Mouse (Mus musculus) intestine, postnatal 0 days (tissue): Measurements from ENCODE around the gene Dnmt3a. TPM values are rescaled to one million over a fixed set of nuclear protein-coding genes. Genes with fewer than 3 reads are reported as not detected.

Experiments
- ATAC-seq: fragments of 200-750 bp; cut with Nextera tagmentation; 2 replicates; pipeline ENCODE4 v1.8.0; 2017; ENCODE audit warnings: mild to moderate bottlenecking, moderate TSS enrichment, moderate library complexity
- H3K27ac ChIP-seq: fragments of 300-500 bp; sonication (generic); 2 replicates; pipeline ENCODE4 v1.5.1; 2014; ENCODE audit warnings: mild to moderate bottlenecking, low read depth, low read length, moderate library complexity
- H3K27me3 ChIP-seq: fragments of 300-500 bp; sonication (generic); replicated peaks from 2 replicates; pipeline ENCODE4 v1.6.1; 2014; ENCODE audit warnings: low read length, mixed read lengths; ENCODE audit not compliant: control insufficient read depth, insufficient read depth
- H3K36me3 ChIP-seq: fragments of 300-500 bp; sonication (generic); 2 replicates; pipeline ENCODE4 v1.6.1; 2014; ENCODE audit warnings: mild to moderate bottlenecking, moderate library complexity; ENCODE audit not compliant: control insufficient read depth, insufficient read depth
- H3K4me1 ChIP-seq: fragments of 300-500 bp; sonication (generic); replicated peaks from 2 replicates; pipeline ENCODE4 v1.6.1; 2014; ENCODE audit warnings: antibody characterized with exemption, low read length, mixed read lengths; ENCODE audit not compliant: control insufficient read depth, insufficient read depth
- H3K4me2 ChIP-seq: fragments of 300-500 bp; sonication (generic); replicated peaks from 2 replicates; pipeline ENCODE4 v1.6.1; 2014; ENCODE audit warnings: low read depth, mild to moderate bottlenecking, moderate library complexity
- H3K4me3 ChIP-seq: fragments of 300-500 bp; sonication (generic); 2 replicates; pipeline ENCODE4 v1.5.1; 2014; ENCODE audit warnings: low read depth, low read length
- H3K9ac ChIP-seq: fragments of 300-500 bp; sonication (generic); 2 replicates; pipeline ENCODE4 v1.6.1; 2014; ENCODE audit warnings: mild to moderate bottlenecking, low read depth, low read length
- H3K9me3 ChIP-seq: fragments of 300-500 bp; sonication (generic); 2 replicates; pipeline ENCODE4 v1.6.1; 2016; ENCODE audit warnings: mixed run types; ENCODE audit not compliant: control insufficient read depth
- CTCF ChIP-seq: sonication (generic); IDR thresholded peaks from 2 replicates; pipeline ENCODE4 v1.5.1; 2016; ENCODE audit warnings: low read depth, mild to moderate bottlenecking, control low read depth, antibody characterized with exemption, moderate library complexity
- WGBS: fragments of 180-500 bp; shearing (Covaris S2); extraction: QIAGEN DNeasy Blood & Tissue Kit; methylation state at CpG from one replicate; pipeline ENCODE4 v1.1.7; 2014; 5-methylcytosine and 5-hydroxymethylcytosine counted together
- polyA plus RNA-seq: library from polyadenylated mRNA; unstranded; fragments of >200 nt; fragmentation: Nextera tagmentation; extraction: Ambion mirVana; gene quantifications from 2 replicates; pipeline ENCODE4 v1.2.1, GENCODE M21; 2015

The Dnmt3a gene
- polyA plus RNA-seq, 1 experiment from 2014 or later, result 33.9 TPM

- Histone ChIP-seq H3K4me2 (no peak overlapping the region), H3K4me1 (no peaks in the 10 kb centered on the region), H3K9ac (no peak overlapping the region), H3K4me3 (no peak overlapping the region), H3K27me3 (no peaks in the 10 kb centered on the region), H3K9me3 (no peaks in the 10 kb centered on the region), H3K36me3 (no peaks in the 10 kb centered on the region), H3K27ac (no peak overlapping the region)
- TF ChIP-seq CTCF, result no peak
- 95% methylated on average over 1 of the region's 1 CpGs for WGBS
- ATAC-seq, result no peak
Measured at GRCm38 (mm10) chr12:3799551-3799950, 6.3 kb upstream of the Dnmt3a start.

- Histone ChIP-seq H3K4me1 (peaks cover 22% of the 10 kb centered on the region), H3K4me2 (peak overlapping the region; percentile 90), H3K36me3 (no peaks in the 10 kb centered on the region), H3K9me3 (no peaks in the 10 kb centered on the region), H3K27ac (peak overlapping the region; percentile 96), H3K9ac (peak overlapping the region; percentile 95), H3K4me3 (peak overlapping the region; percentile 91), H3K27me3 (no peaks in the 10 kb centered on the region)
- TF ChIP-seq CTCF, result peak; percentile 88
- ATAC-seq, result peak; percentile 82
- WGBS, result under 1% methylated on average over 22 of the region's 41 CpGs
Measured at GRCm38 (mm10) chr12:3806271-3806684, 471 bp downstream of the Dnmt3a start.

DNA sequence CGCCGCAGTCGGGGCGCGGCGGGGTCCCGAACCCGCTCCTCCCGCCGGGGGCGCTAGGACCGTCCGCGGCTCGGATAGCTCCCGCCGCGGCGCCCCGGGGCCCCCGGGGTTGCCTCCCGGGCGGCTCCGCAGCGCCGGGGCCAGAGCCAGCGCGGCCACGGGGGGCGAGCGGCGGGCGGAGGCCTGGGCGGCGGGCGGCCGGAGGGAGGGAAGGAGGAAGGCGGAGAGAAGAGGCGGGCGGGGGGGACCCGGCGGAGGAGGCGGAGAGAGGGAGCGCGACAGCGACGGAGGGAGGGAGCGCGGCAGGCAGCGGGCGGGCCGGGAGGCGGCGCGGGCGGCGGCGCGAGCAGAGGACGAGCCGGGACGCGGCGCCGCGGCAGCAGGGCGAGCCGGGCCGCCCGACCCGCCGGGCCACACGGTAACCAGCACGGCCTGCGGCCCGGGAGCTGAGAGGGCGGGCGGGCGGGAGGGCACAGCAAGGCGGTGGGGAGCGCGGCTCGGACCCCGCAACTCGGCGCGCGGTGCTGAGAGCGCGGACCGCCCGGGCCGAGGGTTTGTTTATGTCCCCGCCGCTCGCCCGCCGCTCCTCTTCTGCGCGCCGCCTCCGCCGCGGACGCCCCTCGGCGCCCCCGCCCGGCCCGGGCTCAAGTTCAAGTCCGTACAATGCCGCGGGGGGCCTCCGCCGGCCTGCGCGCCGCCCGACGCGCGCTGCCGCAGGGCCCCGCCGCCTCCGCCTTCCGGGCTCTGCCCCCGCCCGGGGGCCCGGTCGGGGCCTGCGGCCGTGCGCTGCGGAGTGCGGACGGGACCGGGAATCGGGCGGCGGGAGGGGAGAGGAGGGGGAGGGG, 1.1 kb downstream of the Dnmt3a start:
- Histone ChIP-seq H3K4me3 (peak overlapping the region; percentile 91), H3K4me1 (peaks cover 22% of the 10 kb centered on the region), H3K9me3 (no peaks in the 10 kb centered on the region), H3K27me3 (no peaks in the 10 kb centered on the region), H3K9ac (peak overlapping the region; percentile 95), H3K4me2 (peak overlapping the region; percentile 90), H3K36me3 (no peaks in the 10 kb centered on the region), H3K27ac (peak overlapping the region; percentile 96)
- 0 out of 2 replicates have a peak, but pooled peaks have one; percentile 10 for TF ChIP-seq CTCF
- ATAC-seq, result peak; percentile 56
- WGBS, result 1% methylated on average over 43 of the region's 141 CpGs

DNA sequence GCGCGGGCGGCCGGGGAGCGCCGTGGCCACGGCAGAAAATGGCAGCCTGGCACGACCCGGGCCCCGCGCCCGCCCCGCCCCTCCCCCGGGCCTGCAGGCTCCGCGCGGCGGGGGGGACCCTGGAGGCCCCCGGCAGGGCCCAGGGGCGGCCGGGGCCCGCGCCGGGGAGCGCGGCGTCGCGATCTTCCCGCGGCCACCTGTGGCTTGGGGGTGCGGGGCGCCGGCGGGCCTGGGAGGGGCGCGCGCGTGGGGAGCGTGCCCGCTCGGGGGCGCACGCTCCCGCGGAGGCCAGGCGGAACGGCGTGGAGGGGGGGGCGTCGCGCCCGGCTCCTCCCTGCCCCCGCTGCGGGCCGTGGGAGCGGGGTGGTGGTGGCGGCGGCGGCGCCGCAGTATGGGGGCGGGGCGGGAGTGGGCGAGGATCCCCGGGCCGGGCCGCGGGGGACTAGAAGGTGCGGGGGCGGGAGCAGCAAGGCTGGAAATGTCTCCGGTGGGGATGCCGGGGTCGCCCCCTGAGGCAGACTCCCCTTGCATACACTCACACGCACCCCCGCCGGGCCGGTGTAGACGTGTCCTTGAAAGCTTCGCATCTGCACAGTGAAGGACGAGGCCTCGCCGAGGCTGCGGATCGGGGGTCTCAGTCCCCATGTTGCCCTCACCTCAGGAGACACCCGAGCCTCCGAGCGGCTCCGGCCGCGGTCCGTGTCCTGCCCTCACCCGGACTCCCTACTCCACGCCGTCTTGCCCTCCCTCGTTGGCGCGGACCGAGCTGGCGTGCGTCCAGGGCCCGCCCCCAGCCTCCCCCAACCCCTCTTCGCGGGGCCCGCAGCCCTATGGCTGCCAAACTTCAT, 2.0 kb downstream of the Dnmt3a start:
- Histone ChIP-seq H3K4me1 (peaks cover 26% of the 10 kb centered on the region), H3K9me3 (no peaks in the 10 kb centered on the region), H3K36me3 (0 out of 2 replicates have a peak, but pooled peaks cover 3% of the 10 kb centered on the region), H3K9ac (peak overlapping the region; percentile 95), H3K27me3 (no peaks in the 10 kb centered on the region), H3K4me3 (peak overlapping the region; percentile 91), H3K27ac (peak overlapping the region; percentile 96), H3K4me2 (peak overlapping the region; percentile 90)
- WGBS, result 1% methylated on average over 52 of the region's 105 CpGs
- no peak; the same call in 1 of the 2 replicates for TF ChIP-seq CTCF
- ATAC-seq, result peak; percentile 23

- H3K4me1 ChIP-seq, result peaks cover 26% of the 10 kb centered on the region
- peak overlapping the region; percentile 90 for H3K4me2 ChIP-seq
- peak overlapping the region; percentile 91 for H3K4me3 ChIP-seq
- H3K27me3 ChIP-seq, result no peaks in the 10 kb centered on the region
- 10% methylated on average over 10 of the region's 10 CpGs for WGBS
- peak overlapping the region; percentile 95 for H3K9ac ChIP-seq
- 0 out of 2 replicates have a peak, but pooled peaks cover 3% of the 10 kb centered on the region for H3K36me3 ChIP-seq
- ATAC-seq, result peak; percentile 56
- peak overlapping the region; percentile 96 for H3K27ac ChIP-seq
- no peak for TF ChIP-seq CTCF
- H3K9me3 ChIP-seq, result no peaks in the 10 kb centered on the region
Measured at GRCm38 (mm10) chr12:3808396-3808981, 2.7 kb downstream of the Dnmt3a start.
